9 mouse cellular contexts compared by ENCODE assay signal in the genomic region with DNA sequence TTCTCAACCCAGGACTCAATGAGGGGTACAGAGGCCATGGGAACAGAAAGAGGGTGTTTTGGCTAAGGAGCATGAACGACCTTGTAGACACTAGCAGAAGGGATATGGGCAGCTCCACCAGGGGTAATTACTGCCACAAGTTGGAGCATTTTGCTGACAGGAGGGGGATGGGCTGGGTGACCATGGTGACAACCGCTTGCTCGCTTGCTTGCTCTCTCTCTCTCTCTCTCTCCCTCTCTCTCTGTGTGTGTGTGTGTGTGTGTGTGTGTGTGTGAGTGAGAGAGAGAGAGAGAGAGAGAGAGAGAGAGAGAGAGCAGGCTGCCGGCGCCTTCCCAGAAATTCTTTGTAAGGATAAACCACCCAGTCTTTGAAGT.
A peak's percentile ranks its signal among the peaks of the same experiment; 100 is the strongest.
DNase-seq lines count a peak whose midpoint lies in the region; ATAC-seq lines count a peak whose summit lies in the region.
"Had no signal": no experiment of that assay in that cellular context is flagged by ENCODE, and none has a peak within 500 bp of the region (broad histone marks: within the 10 kb centered on the region; RNA-seq: fewer than 3 reads in every experiment).

No protein-coding gene starts in this region.

- no peak overlapping the region for H3K4me2 ChIP-seq in liver, embryonic 11.5 days
- peak overlapping the region; percentile 30; the same call in 1 of the 2 replicates for H3K4me2 ChIP-seq in embryonic facial prominence, embryonic 12.5 days (replicated peaks)
- H3K4me2 ChIP-seq in midbrain, embryonic 13.5 days (replicated peaks), result peak overlapping the region; percentile 46
- H3K4me2 ChIP-seq in intestine, embryonic 15.5 days (replicated peaks), result no peak overlapping the region

- no peak overlapping the region for H3K4me3 ChIP-seq in liver, embryonic 11.5 days (ENCODE audit: low read depth, low read length)
- no peak overlapping the region for H3K4me3 ChIP-seq in embryonic facial prominence, embryonic 12.5 days
- no peak overlapping the region for H3K4me3 ChIP-seq in midbrain, embryonic 13.5 days (replicated peaks)
- no peak overlapping the region for H3K4me3 ChIP-seq in intestine, embryonic 15.5 days (replicated peaks)
- H3K4me3 ChIP-seq: stomach, embryonic 15.5 days had no signal

- no peak overlapping the region for H3K9ac ChIP-seq in liver, embryonic 11.5 days (ENCODE audit: low read depth, low read length)
- 0 out of 2 replicates have a peak overlapping the region, but pooled peaks have one; percentile 25 for H3K9ac ChIP-seq in embryonic facial prominence, embryonic 12.5 days
- no peak overlapping the region; the same call in 1 of the 2 replicates for H3K9ac ChIP-seq in midbrain, embryonic 13.5 days (replicated peaks)
- H3K9ac ChIP-seq in intestine, embryonic 15.5 days, result no peak overlapping the region
- H3K9ac ChIP-seq: stomach, embryonic 15.5 days had no signal

- H3K27ac ChIP-seq in liver, embryonic 11.5 days (ENCODE audit: low read depth, low read length), result no peak overlapping the region
- H3K27ac ChIP-seq in embryonic facial prominence, embryonic 12.5 days, result 0 out of 2 replicates have a peak overlapping the region, but pooled peaks have one; percentile 64
- peak overlapping the region; percentile 87 for H3K27ac ChIP-seq in midbrain, embryonic 13.5 days
- no peak overlapping the region; the same call in 1 of the 2 replicates for H3K27ac ChIP-seq in intestine, embryonic 15.5 days
- H3K27ac ChIP-seq: stomach, embryonic 15.5 days had no signal

- ATAC-seq in liver, embryonic 11.5 days (replicated peaks; ENCODE audit: low FRiP score), result no peak
- no peak for ATAC-seq in embryonic facial prominence, embryonic 12.5 days (ENCODE audit: insufficient number of reproducible peaks, insufficient read depth, low FRiP score, low TSS enrichment)
- ATAC-seq in midbrain, embryonic 13.5 days, result peak; percentile 50
- ATAC-seq in erythroblast, adult 5-6 weeks (replicated peaks; ENCODE audit: low FRiP score, poor library complexity, severe bottlenecking), result no peak
- ATAC-seq in intestine, embryonic 15.5 days, result no peak

- WGBS in liver, embryonic 11.5 days, result 23% methylated on average over 5 of the region's 5 CpGs
- 21% methylated on average over 5 of the region's 5 CpGs for WGBS in embryonic facial prominence, embryonic 12.5 days
- WGBS in midbrain, embryonic 13.5 days, result 4% methylated on average over 5 of the region's 5 CpGs
- WGBS in intestine, embryonic 15.5 days, result 25% methylated on average over 5 of the region's 5 CpGs

- no peaks in the 10 kb centered on the region for H3K9me3 ChIP-seq in liver, embryonic 11.5 days (ENCODE audit: control insufficient read depth, low read length)
- H3K9me3 ChIP-seq in embryonic facial prominence, embryonic 12.5 days, result no peaks in the 10 kb centered on the region
- H3K9me3 ChIP-seq in midbrain, embryonic 13.5 days, result no peaks in the 10 kb centered on the region
- no peaks in the 10 kb centered on the region for H3K9me3 ChIP-seq in intestine, embryonic 15.5 days
- H3K9me3 ChIP-seq: stomach, embryonic 15.5 days had no signal

- no peaks in the 10 kb centered on the region for H3K36me3 ChIP-seq in liver, embryonic 11.5 days (ENCODE audit: control insufficient read depth, insufficient read depth, low read length)
- no peaks in the 10 kb centered on the region for H3K36me3 ChIP-seq in embryonic facial prominence, embryonic 12.5 days
- no peaks in the 10 kb centered on the region for H3K36me3 ChIP-seq in midbrain, embryonic 13.5 days
- H3K36me3 ChIP-seq in intestine, embryonic 15.5 days, result no peaks in the 10 kb centered on the region
- H3K36me3 ChIP-seq: stomach, embryonic 15.5 days had no signal

- peaks cover 23% of the 10 kb centered on the region for H3K4me1 ChIP-seq in liver, embryonic 11.5 days (replicated peaks; ENCODE audit: control insufficient read depth, insufficient read depth, low read length)
- peaks cover 25% of the 10 kb centered on the region for H3K4me1 ChIP-seq in embryonic facial prominence, embryonic 12.5 days
- H3K4me1 ChIP-seq in midbrain, embryonic 13.5 days (replicated peaks), result peaks cover 35% of the 10 kb centered on the region
- H3K4me1 ChIP-seq in intestine, embryonic 15.5 days (replicated peaks), result peaks cover 20% of the 10 kb centered on the region

- peak; percentile 16 for DNase-seq in liver
- DNase-seq in liver, embryonic 11.5 days (ENCODE audit: low spot score), result no peak
- DNase-seq in kidney, adult 11 months, result peak; percentile 47
- DNase-seq in testis, postnatal 10 days (ENCODE audit: low spot score), result no peak

- H3K27me3 ChIP-seq in liver, embryonic 11.5 days (replicated peaks; ENCODE audit: control insufficient read depth, insufficient read depth, low read length), result no peaks in the 10 kb centered on the region
- H3K27me3 ChIP-seq in embryonic facial prominence, embryonic 12.5 days, result no peaks in the 10 kb centered on the region
- H3K27me3 ChIP-seq in midbrain, embryonic 13.5 days, result 0 out of 2 replicates have a peak, but pooled peaks cover 4% of the 10 kb centered on the region
- no peaks in the 10 kb centered on the region for H3K27me3 ChIP-seq in intestine, embryonic 15.5 days (replicated peaks)
- H3K27me3 ChIP-seq: stomach, embryonic 15.5 days had no signal

Comparison
In these comparisons a context has a peak if more than half of its experiments do, and no peak if none do; other contexts are left out.
1. DNase-seq: peak in liver (single experiment) and kidney, adult 11 months (single experiment); none in liver, embryonic 11.5 days (single experiment) and testis, postnatal 10 days (single experiment).
2. H3K27ac ChIP-seq: peak in embryonic facial prominence, embryonic 12.5 days (single experiment) and midbrain, embryonic 13.5 days (single experiment); none in liver, embryonic 11.5 days (single experiment) and intestine, embryonic 15.5 days (single experiment).
3. H3K4me2 ChIP-seq: peak in embryonic facial prominence, embryonic 12.5 days (single experiment) and midbrain, embryonic 13.5 days (single experiment); none in liver, embryonic 11.5 days (single experiment) and intestine, embryonic 15.5 days (single experiment).